Mouse (Mus musculus): Measurements from ENCODE around the gene Garnl3. TPM values are rescaled to one million over a fixed set of nuclear protein-coding genes. Genes with fewer than 3 reads are reported as not detected.

Gene Garnl3
- polyA plus RNA-seq, 1 experiment from 2014 or later = 75.8 TPM

DNA sequence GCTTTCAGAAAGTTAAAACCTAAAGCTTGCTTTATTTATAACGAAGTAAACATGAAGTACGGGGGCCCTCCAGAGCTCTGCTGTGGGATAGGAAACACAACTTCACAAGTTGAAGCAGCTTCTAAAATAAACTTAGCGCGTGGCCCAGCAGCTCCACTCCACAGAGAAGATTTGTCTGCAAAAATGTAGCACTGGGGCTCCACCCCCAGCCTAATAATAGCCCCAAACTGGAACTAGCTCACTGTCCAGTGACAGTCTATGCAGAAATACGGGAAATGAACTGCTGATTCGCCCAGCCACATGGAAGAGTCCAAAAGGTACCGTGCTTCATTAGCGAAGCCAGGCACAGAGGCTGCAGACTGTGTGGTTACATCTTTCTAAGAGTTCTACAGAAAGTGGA is 162.1 kb downstream of the Garnl3 start:
- H3K9me3 ChIP-seq (replicated peaks; ENCODE audit: control insufficient read depth, low read length, poor library complexity, severe bottlenecking) = no peaks in the 10 kb centered on the region
- H3K4me1 ChIP-seq (ENCODE audit: control insufficient read depth, insufficient read depth, low read length) = peaks cover 14% of the 10 kb centered on the region
- H3K9ac ChIP-seq (ENCODE audit: low read depth, low read length) = no peak overlapping the region
- H3K4me3 ChIP-seq (ENCODE audit: low read depth, low read length) = no peak overlapping the region
- WGBS = 91% methylated on average over 8 of the region's 8 CpGs
- H3K4me2 ChIP-seq (ENCODE audit: low read length) = no peak overlapping the region
- H3K27ac ChIP-seq (ENCODE audit: low read length) = no peak overlapping the region
- H3K36me3 ChIP-seq (ENCODE audit: control insufficient read depth, insufficient read depth, low read length) = peaks cover 12% of the 10 kb centered on the region
- no peaks in the 10 kb centered on the region for H3K27me3 ChIP-seq (ENCODE audit: control insufficient read depth, insufficient read depth, low read depth, low read length)
- ATAC-seq = no peak

DNA sequence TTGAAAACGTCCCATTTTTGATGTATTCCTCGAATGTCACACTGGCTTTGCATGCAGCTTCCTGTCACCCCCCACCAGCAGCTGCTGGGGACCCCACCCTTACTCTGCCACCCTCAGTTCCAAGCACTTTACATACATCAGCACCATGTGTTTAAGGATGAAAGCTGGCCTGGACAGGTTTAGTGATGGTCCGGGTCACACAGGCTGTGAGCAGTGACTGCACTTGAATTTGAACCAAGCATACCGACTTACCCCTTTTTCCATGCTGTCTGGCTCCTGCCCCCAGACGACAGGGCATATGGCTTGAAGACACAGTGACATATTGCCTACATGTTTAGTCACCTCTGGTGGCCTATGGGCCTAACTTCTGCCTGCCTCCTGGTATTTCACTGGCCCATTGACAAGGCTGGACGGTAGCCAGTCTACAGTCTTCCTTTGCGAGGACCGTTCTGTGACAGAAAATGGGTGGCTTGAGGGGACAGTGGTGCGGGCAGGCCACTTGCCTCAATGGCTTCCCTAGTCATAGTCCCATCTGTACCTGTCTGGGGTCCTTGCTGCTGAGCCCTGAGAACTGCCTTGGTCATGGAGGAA is 163.3 kb downstream of the Garnl3 start:
- Histone ChIP-seq H3K27ac (ENCODE audit: low read length) (no peak overlapping the region), H3K4me1 (ENCODE audit: control insufficient read depth, insufficient read depth, low read length) (peaks cover 20% of the 10 kb centered on the region), H3K4me3 (ENCODE audit: low read depth, low read length) (no peak overlapping the region), H3K9me3 (replicated peaks; ENCODE audit: control insufficient read depth, low read length, poor library complexity, severe bottlenecking) (no peaks in the 10 kb centered on the region), H3K36me3 (ENCODE audit: control insufficient read depth, insufficient read depth, low read length) (peaks cover 11% of the 10 kb centered on the region; the same call in 1 of the 2 replicates), H3K4me2 (ENCODE audit: low read length) (peak overlapping the region; percentile 86; the same call in 1 of the 2 replicates), H3K27me3 (ENCODE audit: control insufficient read depth, insufficient read depth, low read depth, low read length) (no peaks in the 10 kb centered on the region), H3K9ac (ENCODE audit: low read depth, low read length) (peak overlapping the region; percentile 79; the same call in 1 of the 2 replicates)
- WGBS = 88% methylated on average over 9 of the region's 9 CpGs
- ATAC-seq = no peak

DNA sequence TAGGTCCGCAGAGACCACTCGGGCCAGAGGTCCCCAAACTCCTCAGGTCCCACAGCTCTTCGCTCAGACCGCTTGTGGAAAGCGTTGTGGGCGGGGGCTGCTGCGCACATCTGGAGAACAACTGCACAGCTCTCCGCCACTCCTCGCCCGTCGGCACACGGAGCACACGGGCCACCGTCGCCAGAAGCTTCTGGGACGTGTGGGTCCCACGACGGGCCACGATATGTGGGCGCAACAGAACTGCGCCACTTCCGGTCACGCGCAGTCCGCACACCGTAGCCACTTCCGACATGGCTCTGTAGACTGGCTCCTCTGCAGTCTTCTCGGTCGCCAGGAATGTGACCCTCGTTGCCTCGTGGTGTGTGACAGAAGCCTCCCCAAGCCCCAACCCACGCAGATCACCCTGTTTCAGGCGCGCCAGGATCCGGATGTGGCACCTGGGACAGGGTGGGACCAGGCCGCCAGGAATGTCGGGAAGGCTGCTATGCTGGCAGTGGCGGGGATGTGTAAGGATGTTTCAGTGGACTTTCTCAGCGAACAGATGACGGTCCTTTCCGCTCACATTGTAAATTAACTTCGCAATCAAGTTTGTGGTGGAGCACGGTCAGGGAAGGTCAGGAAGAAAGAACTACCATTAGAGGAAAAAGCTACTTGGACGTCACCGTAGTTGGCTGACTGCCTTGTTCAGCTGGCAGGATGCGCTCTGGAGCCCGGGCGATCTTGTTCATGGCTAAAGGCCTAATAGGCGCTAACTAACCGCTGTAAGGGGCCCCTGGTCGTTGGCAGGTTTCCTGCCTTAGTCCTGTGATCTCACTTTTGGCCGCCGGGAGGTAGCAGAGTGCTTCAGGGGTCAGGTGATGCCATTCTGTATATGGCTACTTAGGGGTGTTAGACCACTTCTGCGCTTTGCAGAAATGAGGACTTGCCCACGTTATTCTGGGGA is 164.5 kb downstream of the Garnl3 start:
- Histone ChIP-seq H3K4me3 (ENCODE audit: low read depth, low read length) (peak overlapping the region; percentile 63), H3K27me3 (ENCODE audit: control insufficient read depth, insufficient read depth, low read depth, low read length) (no peaks in the 10 kb centered on the region), H3K4me1 (ENCODE audit: control insufficient read depth, insufficient read depth, low read length) (peaks cover 27% of the 10 kb centered on the region), H3K27ac (ENCODE audit: low read length) (peak overlapping the region; percentile 94), H3K4me2 (ENCODE audit: low read length) (peak overlapping the region; percentile 86), H3K36me3 (ENCODE audit: control insufficient read depth, insufficient read depth, low read length) (peaks cover 12% of the 10 kb centered on the region; the same call in 1 of the 2 replicates), H3K9me3 (replicated peaks; ENCODE audit: control insufficient read depth, low read length, poor library complexity, severe bottlenecking) (no peaks in the 10 kb centered on the region), H3K9ac (ENCODE audit: low read depth, low read length) (peak overlapping the region; percentile 79)
- under 1% methylated on average over 55 of the region's 55 CpGs for WGBS
- peak; percentile 92 for ATAC-seq

DNA sequence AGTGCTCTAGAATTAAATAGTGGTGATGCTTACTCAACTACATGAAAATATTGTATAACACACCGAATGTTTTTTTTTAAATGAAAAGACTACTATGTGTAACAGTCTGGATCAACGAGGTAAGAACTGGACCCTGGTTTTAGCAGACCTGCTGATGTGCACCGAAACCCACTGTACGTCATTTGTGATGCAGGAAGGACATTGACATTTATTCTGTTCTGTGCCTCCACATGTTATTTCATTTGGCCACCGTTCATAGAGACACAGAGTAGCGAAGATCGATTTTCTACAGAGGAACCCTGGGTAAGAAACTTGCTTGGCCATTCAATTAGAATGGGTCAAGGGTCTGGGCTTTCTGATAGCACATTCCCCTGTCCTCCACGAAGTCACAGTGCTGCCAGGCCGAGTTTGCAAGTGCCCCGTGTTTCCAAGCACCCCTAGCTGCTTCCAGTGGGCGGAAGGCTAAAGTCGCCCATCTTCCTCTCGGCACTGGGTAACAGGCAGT is 165.2 kb downstream of the Garnl3 start:
- peak overlapping the region; percentile 79 for H3K9ac ChIP-seq (ENCODE audit: low read depth, low read length)
- ATAC-seq = no peak
- peaks cover 27% of the 10 kb centered on the region for H3K4me1 ChIP-seq (ENCODE audit: control insufficient read depth, insufficient read depth, low read length)
- no peaks in the 10 kb centered on the region for H3K9me3 ChIP-seq (replicated peaks; ENCODE audit: control insufficient read depth, low read length, poor library complexity, severe bottlenecking)
- WGBS = 11% methylated on average over 13 of the region's 13 CpGs
- H3K27me3 ChIP-seq (ENCODE audit: control insufficient read depth, insufficient read depth, low read depth, low read length) = no peaks in the 10 kb centered on the region
- H3K4me3 ChIP-seq (ENCODE audit: low read depth, low read length) = peak overlapping the region; percentile 63
- peak overlapping the region; percentile 94 for H3K27ac ChIP-seq (ENCODE audit: low read length)
- H3K4me2 ChIP-seq (ENCODE audit: low read length) = peak overlapping the region; percentile 86
- peaks cover 12% of the 10 kb centered on the region; the same call in 1 of the 2 replicates for H3K36me3 ChIP-seq (ENCODE audit: control insufficient read depth, insufficient read depth, low read length)

DNA sequence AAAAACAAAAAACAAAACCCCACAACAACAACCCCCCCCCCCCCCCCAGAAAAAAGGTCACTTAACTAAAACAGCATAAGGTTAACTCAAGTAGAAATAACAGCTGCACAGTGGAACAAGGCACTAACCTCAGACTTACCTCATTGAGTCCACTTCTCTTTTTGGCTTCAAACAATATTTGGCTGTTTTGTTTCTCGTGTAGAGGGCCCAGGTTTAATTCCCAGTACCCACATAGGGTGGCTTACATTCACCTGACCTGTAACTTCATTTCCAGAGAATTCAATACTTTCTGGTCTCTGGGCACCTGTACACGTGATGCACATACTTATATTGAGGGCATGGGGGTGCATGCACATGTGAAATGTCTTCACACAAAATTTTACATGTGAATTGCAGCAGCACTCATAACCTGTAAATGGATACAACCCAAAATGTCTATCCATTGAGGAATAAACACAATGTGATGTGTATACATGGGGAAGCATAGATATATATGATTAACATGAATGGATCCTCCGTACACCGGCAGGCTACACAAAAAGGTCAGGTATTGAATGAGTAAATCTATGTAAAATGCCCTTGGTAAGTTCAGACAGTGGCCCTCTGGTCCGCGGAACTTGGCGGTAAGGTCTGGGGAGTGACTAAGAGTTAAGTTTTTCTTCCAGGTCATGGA is 165.8 kb downstream of the Garnl3 start:
- no peak overlapping the region for H3K27ac ChIP-seq (ENCODE audit: low read length)
- ATAC-seq = no peak
- WGBS = 16% methylated on average over 7 of the region's 7 CpGs
- no peaks in the 10 kb centered on the region for H3K9me3 ChIP-seq (replicated peaks; ENCODE audit: control insufficient read depth, low read length, poor library complexity, severe bottlenecking)
- no peaks in the 10 kb centered on the region for H3K27me3 ChIP-seq (ENCODE audit: control insufficient read depth, insufficient read depth, low read depth, low read length)
- peaks cover 31% of the 10 kb centered on the region for H3K4me1 ChIP-seq (ENCODE audit: control insufficient read depth, insufficient read depth, low read length)
- no peak overlapping the region; the same call in 1 of the 2 replicates for H3K4me2 ChIP-seq (ENCODE audit: low read length)
- peaks cover 12% of the 10 kb centered on the region; the same call in 1 of the 2 replicates for H3K36me3 ChIP-seq (ENCODE audit: control insufficient read depth, insufficient read depth, low read length)
- no peak overlapping the region for H3K4me3 ChIP-seq (ENCODE audit: low read depth, low read length)
- no peak overlapping the region for H3K9ac ChIP-seq (ENCODE audit: low read depth, low read length)

DNA sequence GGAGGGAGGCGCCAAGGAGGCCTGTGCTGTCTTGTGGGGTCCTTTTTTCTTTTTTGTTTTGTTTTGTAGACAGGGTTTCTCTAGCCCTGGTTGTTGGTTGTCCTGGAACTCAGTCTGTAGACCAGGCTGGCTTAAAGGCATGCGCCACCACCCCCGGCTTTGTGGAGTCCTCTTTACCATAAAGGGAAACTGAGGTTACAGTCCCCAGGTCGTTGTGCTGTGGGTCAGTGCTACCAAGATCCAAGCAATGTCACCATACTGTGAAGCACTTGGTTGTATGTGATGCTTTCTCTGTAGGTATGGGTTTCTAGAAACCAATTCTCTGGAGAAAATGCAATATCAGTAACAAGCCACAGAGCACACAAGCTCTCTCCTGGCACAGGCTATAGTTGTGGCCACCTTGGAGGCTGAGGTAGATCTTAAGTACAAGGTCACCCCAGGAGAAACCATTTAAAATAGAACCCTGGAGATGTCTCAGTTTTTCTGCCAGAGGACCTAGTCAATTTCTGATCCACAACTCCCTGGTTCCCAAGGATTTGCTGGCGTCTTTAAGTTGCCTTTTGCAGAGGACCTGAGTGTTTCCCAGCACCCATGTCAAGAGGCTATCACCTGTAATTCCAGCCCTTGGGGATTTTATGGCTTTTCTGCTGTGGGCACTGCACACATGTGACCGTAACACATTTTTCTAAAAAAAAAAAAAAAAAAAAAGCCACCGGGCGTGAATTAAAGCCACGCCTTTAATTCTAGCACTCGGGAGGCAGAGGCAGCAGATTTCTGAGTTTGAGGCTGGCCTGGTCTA is 166.6 kb downstream of the Garnl3 start:
- no peak overlapping the region for H3K27ac ChIP-seq (ENCODE audit: low read length)
- WGBS = 32% methylated on average over 10 of the region's 10 CpGs

DNA sequence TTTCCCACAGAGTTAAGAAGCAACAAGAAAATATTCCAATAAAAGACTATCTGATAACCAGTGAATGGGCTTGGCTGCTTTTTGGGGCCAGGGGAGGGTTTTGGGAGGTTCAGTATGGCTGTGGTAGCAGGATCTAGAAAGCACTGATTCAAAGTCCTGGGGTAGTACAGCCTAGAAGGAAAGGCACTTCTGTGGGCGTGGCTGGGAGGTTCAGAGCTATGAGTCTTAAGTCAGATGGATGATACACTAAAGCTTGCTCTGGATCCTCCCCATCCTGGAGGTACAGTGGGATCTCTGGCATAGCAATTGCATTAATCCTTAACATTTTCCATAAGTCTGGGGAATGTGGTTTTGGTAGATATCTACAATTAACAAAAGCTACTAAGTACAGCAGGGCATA is 167.5 kb downstream of the Garnl3 start:
- no peak overlapping the region for H3K9ac ChIP-seq (ENCODE audit: low read depth, low read length)
- peaks cover 12% of the 10 kb centered on the region; the same call in 1 of the 2 replicates for H3K36me3 ChIP-seq (ENCODE audit: control insufficient read depth, insufficient read depth, low read length)
- H3K27ac ChIP-seq (ENCODE audit: low read length) = no peak overlapping the region
- no peak overlapping the region for H3K4me2 ChIP-seq (ENCODE audit: low read length)
- no peaks in the 10 kb centered on the region for H3K27me3 ChIP-seq (ENCODE audit: control insufficient read depth, insufficient read depth, low read depth, low read length)
- H3K4me3 ChIP-seq (ENCODE audit: low read depth, low read length) = no peak overlapping the region
- peaks cover 34% of the 10 kb centered on the region for H3K4me1 ChIP-seq (ENCODE audit: control insufficient read depth, insufficient read depth, low read length)
- 72% methylated on average over 1 of the region's 1 CpGs for WGBS
- ATAC-seq = no peak
- no peaks in the 10 kb centered on the region for H3K9me3 ChIP-seq (replicated peaks; ENCODE audit: control insufficient read depth, low read length, poor library complexity, severe bottlenecking)

More for the DNA sequence above, 166.6 kb downstream of the Garnl3 start:
- Histone ChIP-seq H3K9ac (ENCODE audit: low read depth, low read length) (no peak overlapping the region), H3K36me3 (ENCODE audit: control insufficient read depth, insufficient read depth, low read length) (peaks cover 12% of the 10 kb centered on the region; the same call in 1 of the 2 replicates), H3K4me3 (ENCODE audit: low read depth, low read length) (no peak overlapping the region), H3K4me2 (ENCODE audit: low read length) (no peak overlapping the region), H3K4me1 (ENCODE audit: control insufficient read depth, insufficient read depth, low read length) (peaks cover 34% of the 10 kb centered on the region), H3K9me3 (replicated peaks; ENCODE audit: control insufficient read depth, low read length, poor library complexity, severe bottlenecking) (no peaks in the 10 kb centered on the region), H3K27me3 (ENCODE audit: control insufficient read depth, insufficient read depth, low read depth, low read length) (no peaks in the 10 kb centered on the region)
- no peak for ATAC-seq

DNA sequence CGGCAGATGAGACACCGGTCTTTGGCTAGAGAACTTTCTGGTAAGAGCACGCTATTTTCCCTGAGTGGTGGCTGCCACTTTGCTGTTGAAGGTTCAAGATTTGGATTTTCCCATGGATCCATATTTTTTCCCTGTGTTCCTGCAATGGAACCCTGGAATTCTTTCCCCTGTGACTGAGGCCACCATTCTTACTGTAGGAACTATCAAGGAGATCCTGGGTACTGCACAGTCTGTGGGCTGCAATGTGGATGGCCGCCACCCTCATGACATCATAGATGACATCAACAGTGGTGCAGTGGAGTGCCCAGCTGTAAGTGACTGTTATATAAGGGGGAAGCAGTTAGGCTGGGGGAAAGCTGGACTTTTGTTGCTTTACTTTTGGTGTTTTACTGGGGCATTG is 167.9 kb downstream of the Garnl3 start:
- WGBS = 70% methylated on average over 4 of the region's 4 CpGs
- no peak overlapping the region; the same call in 1 of the 2 replicates for H3K4me2 ChIP-seq (ENCODE audit: low read length)
- H3K9me3 ChIP-seq (replicated peaks; ENCODE audit: control insufficient read depth, low read length, poor library complexity, severe bottlenecking) = no peaks in the 10 kb centered on the region
- H3K9ac ChIP-seq (ENCODE audit: low read depth, low read length) = no peak overlapping the region
- H3K27me3 ChIP-seq (ENCODE audit: control insufficient read depth, insufficient read depth, low read depth, low read length) = no peaks in the 10 kb centered on the region
- H3K4me3 ChIP-seq (ENCODE audit: low read depth, low read length) = no peak overlapping the region
- peaks cover 34% of the 10 kb centered on the region for H3K4me1 ChIP-seq (ENCODE audit: control insufficient read depth, insufficient read depth, low read length)
- H3K36me3 ChIP-seq (ENCODE audit: control insufficient read depth, insufficient read depth, low read length) = peaks cover 12% of the 10 kb centered on the region; the same call in 1 of the 2 replicates
- H3K27ac ChIP-seq (ENCODE audit: low read length) = no peak overlapping the region
- ATAC-seq = no peak
